Mouse (Mus musculus) heart, adult 2 months (tissue): ENCODE measurements at regions not wholly inside any gene's neighbourhood (a gene's known extent, or its start where the extent isn't known, plus 50 kb on each side); places are given as distances from the start of the nearest gene placed in this dataset.
A peak's percentile ranks its signal among the peaks of the same experiment; 100 is the strongest.

Experiments used
- DNase-seq, 2 experiments: peaks; one replicate each; pipeline ENCODE4 v3.0.0; 2021
- H3K27ac ChIP-seq: fragments of 200-600 bp; 2 replicates; pipeline ENCODE4 v1.8.1; 2022
- H3K27me3 ChIP-seq: fragments of 200-500 bp; 2 replicates; pipeline ENCODE4 v1.6.1; 2012; ENCODE audit warnings: mild to moderate bottlenecking, low read length, inconsistent platforms, mixed read lengths; ENCODE audit not compliant: control insufficient read depth, insufficient read depth
- H3K36me3 ChIP-seq: fragments of 200-500 bp; 2 replicates; pipeline ENCODE4 v1.6.1; 2012; ENCODE audit warnings: low read length, inconsistent platforms; ENCODE audit not compliant: control insufficient read depth, insufficient read depth
- H3K4me1 ChIP-seq: fragments of 200-500 bp; 2 replicates; pipeline ENCODE4 v1.6.1; 2011; ENCODE audit warnings: low read length; ENCODE audit not compliant: control insufficient read depth, insufficient read depth
- H3K4me3 ChIP-seq: fragments of 200-600 bp; 2 replicates; pipeline ENCODE4 v1.8.1; 2022
- H3K79me2 ChIP-seq: fragments of 200-500 bp; replicated peaks from 2 replicates; pipeline ENCODE4 v1.6.1; 2012; ENCODE audit warnings: mild to moderate bottlenecking, inconsistent platforms, low read length, moderate library complexity, mixed read lengths; ENCODE audit not compliant: control insufficient read depth, insufficient read depth
- H3K9ac ChIP-seq: fragments of 200-500 bp; 2 replicates; pipeline ENCODE4 v1.6.1; 2012; ENCODE audit warnings: low read depth, mild to moderate bottlenecking, control low read depth, inconsistent platforms, low read length, mixed read lengths
- CTCF ChIP-seq: fragments of 200-600 bp; IDR thresholded peaks from 2 replicates; pipeline ENCODE4 v1.8.1; 2022; ENCODE audit warnings: antibody characterized with exemption, mild to moderate bottlenecking, moderate library complexity
- EP300 ChIP-seq: fragments of 200-500 bp; IDR thresholded peaks from 2 replicates; pipeline ENCODE4 v1.6.1; 2011; ENCODE audit warnings: low read depth, low read length, control low read depth; ENCODE audit not compliant: insufficient read depth
- POLR2A ChIP-seq: fragments of 200-500 bp; IDR thresholded peaks from 2 replicates; pipeline ENCODE4 v1.6.1; 2011; ENCODE audit warnings: mild to moderate bottlenecking, low read depth, low read length, control low read depth; ENCODE audit not compliant: insufficient read depth
- WGBS: fragments of 180-500 bp; shearing (Covaris S2); methylation state at CpG from one replicate; pipeline ENCODE4 v1.1.7; 2018; 5-methylcytosine and 5-hydroxymethylcytosine counted together
- intact Hi-C: fragments of 180-260 bp; cut with DNase I; formaldehyde crosslinking; loops from one replicate; pipeline ENCODE4 v1.15.1; 2025

- WGBS = 78% methylated on average over 3 of the region's 3 CpGs
- intact Hi-C loops = no loop called here
- Histone ChIP-seq H3K79me2 (no peaks in the 10 kb centered on the region), H3K27me3 (no peaks in the 10 kb centered on the region), H3K36me3 (no peaks in the 10 kb centered on the region), H3K27ac (no peak overlapping the region), H3K4me3 (no peak overlapping the region), H3K9ac (no peak overlapping the region), H3K4me1 (no peaks in the 10 kb centered on the region)
- DNase-seq = no peak
- TF ChIP-seq CTCF = no peak
- TF ChIP-seq EP300 = no peak
- TF ChIP-seq POLR2A = no peak
These were observed 337.4 kb upstream of the 4930583I09Rik start for GRCm38 (mm10) chr17:65173236-65173635.

GRCm38 (mm10) chr17:65170691-65171090, 334.8 kb upstream of the 4930583I09Rik start:
- 57% methylated on average over 4 of the region's 4 CpGs for WGBS
- H3K36me3 ChIP-seq = no peaks in the 10 kb centered on the region
- no peak overlapping the region for H3K9ac ChIP-seq
- TF ChIP-seq POLR2A = no peak
- no peak for TF ChIP-seq CTCF
- TF ChIP-seq EP300 = no peak
- no peak overlapping the region for H3K4me3 ChIP-seq
- H3K27me3 ChIP-seq = no peaks in the 10 kb centered on the region
- no peaks in the 10 kb centered on the region for H3K79me2 ChIP-seq
- H3K27ac ChIP-seq = no peak overlapping the region
- intact Hi-C loops = no loop called here
- peak in 1 of 2 experiments; percentile 30 for DNase-seq
- H3K4me1 ChIP-seq = no peaks in the 10 kb centered on the region

GRCm38 (mm10) chr17:65169981-65170617, 334.2 kb upstream of the 4930583I09Rik start:
- no peaks in the 10 kb centered on the region for H3K4me1 ChIP-seq
- H3K36me3 ChIP-seq = no peaks in the 10 kb centered on the region
- DNase-seq = no peak
- H3K4me3 ChIP-seq = no peak overlapping the region
- intact Hi-C loops = no loop called here
- no peak for TF ChIP-seq POLR2A
- no peak for TF ChIP-seq EP300
- TF ChIP-seq CTCF = no peak
- WGBS = 65% methylated on average over 4 of the region's 4 CpGs
- H3K9ac ChIP-seq = no peak overlapping the region
- H3K27ac ChIP-seq = no peak overlapping the region
- no peaks in the 10 kb centered on the region for H3K79me2 ChIP-seq
- H3K27me3 ChIP-seq = no peaks in the 10 kb centered on the region

- TF ChIP-seq CTCF = no peak
- TF ChIP-seq POLR2A = no peak
- no peak for TF ChIP-seq EP300
- peak overlapping the region; percentile 36; the same call in 1 of the 2 replicates for H3K27ac ChIP-seq
- intact Hi-C loops = no loop called here
- peak; percentile 41 to 64 for DNase-seq
- no peak overlapping the region for H3K4me3 ChIP-seq
- no peaks in the 10 kb centered on the region for H3K4me1 ChIP-seq
- no peak overlapping the region for H3K9ac ChIP-seq
- H3K27me3 ChIP-seq = no peaks in the 10 kb centered on the region
- H3K79me2 ChIP-seq = no peaks in the 10 kb centered on the region
- 29% methylated on average over 2 of the region's 2 CpGs for WGBS
- H3K36me3 ChIP-seq = no peaks in the 10 kb centered on the region
These were observed 310.5 kb upstream of the 4930583I09Rik start for GRCm38 (mm10) chr17:65146376-65146775.

- Histone ChIP-seq H3K79me2 (no peaks in the 10 kb centered on the region), H3K9ac (no peak overlapping the region), H3K4me1 (no peaks in the 10 kb centered on the region), H3K27ac (no peak overlapping the region), H3K4me3 (no peak overlapping the region), H3K36me3 (no peaks in the 10 kb centered on the region), H3K27me3 (no peaks in the 10 kb centered on the region)
- WGBS = 70% methylated on average over 5 of the region's 5 CpGs
- no peak for DNase-seq
- intact Hi-C loops = no loop called here
- TF ChIP-seq POLR2A (no peak), CTCF (no peak), EP300 (no peak)
These were observed 278.8 kb upstream of the 4930583I09Rik start for GRCm38 (mm10) chr17:65114651-65115050.

- TF ChIP-seq CTCF = no peak
- 55% methylated on average over 3 of the region's 3 CpGs for WGBS
- intact Hi-C loops = no loop called here
- Histone ChIP-seq H3K27me3 (no peaks in the 10 kb centered on the region), H3K36me3 (no peaks in the 10 kb centered on the region), H3K4me3 (no peak overlapping the region), H3K79me2 (no peaks in the 10 kb centered on the region), H3K4me1 (no peaks in the 10 kb centered on the region), H3K27ac (no peak overlapping the region), H3K9ac (no peak overlapping the region)
- peak in 1 of 2 experiments; percentile 15 for DNase-seq
These were observed 277.2 kb upstream of the 4930583I09Rik start for GRCm38 (mm10) chr17:65113121-65113520.
